Mouse (Mus musculus): ENCODE data around the gene C1ql3.

The C1ql3 gene

DNA sequence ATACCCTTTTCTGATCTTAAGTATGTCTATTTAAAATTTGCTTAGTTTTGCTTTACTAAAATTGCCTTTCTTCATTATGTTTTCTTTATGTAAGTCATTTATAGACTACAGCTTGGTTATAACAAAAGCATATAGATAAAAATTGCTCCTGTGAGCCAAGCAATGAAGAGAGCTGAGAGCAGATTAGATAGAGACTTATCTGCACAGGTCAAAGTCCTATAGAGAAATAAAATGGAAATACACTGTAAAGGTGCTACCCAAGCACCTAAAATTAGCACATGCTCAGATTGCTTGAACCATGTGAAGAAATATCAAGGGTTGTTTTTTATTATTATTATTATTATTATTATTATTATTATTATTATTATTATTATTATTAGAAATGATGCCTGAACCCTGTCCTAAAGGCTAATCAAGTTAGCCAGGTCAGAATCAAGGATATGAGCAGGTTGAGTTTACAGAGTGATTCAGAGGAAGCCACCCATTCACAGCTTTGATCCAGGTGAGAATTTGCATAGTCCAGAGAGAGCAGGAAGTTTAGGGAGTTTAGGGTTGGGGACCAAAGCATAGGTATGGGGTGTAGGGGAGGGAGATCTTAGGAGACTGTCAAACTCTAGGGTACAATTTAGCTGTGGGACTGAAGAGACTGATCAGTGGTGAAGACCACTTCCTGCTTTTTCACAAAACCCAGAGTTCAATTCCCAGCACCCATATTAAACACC lies 54.7 kb downstream of the C1ql3 start:
- ATAC-seq (ENCODE audit: insufficient number of reproducible peaks, low FRiP score, low TSS enrichment), result no peak

All from cerebellum, adult (tissue).